Mouse (Mus musculus): ENCODE data around the gene Brd1.

- TF ChIP-seq CTCF (conservative IDR thresholded peaks at IDR 0.05; ENCODE audit: low read length) (no peak), POU5F1 (IDR thresholded peaks at IDR 0.05; ENCODE audit: borderline replicate concordance, low read length) (no peak)
Measured at GRCm38 (mm10) chr15:88733041-88733751, 837 bp downstream of the Brd1 start.
